Mouse (Mus musculus) embryonic facial prominence, embryonic 14.5 days (tissue): Measurements from ENCODE around the gene Cacna1d. TPM values are rescaled to one million over a fixed set of nuclear protein-coding genes. Genes with fewer than 3 reads are reported as not detected.

Source experiments
- ATAC-seq: fragments of 200-750 bp; cut with Nextera tagmentation; 2 replicates; pipeline ENCODE4 v1.8.0; 2017; ENCODE audit warnings: low read depth, moderate number of reproducible peaks, moderate TSS enrichment
- DNase-seq: peaks from one replicate; pipeline ENCODE4 v3.0.0-alpha.2; 2015; ENCODE audit warnings: low spot score
- H3K27ac ChIP-seq: fragments of 300-500 bp; sonication (generic); replicated peaks from 2 replicates; pipeline ENCODE4 v1.5.1; 2014; ENCODE audit warnings: low read depth, mild to moderate bottlenecking, low read length, moderate library complexity
- H3K27me3 ChIP-seq: fragments of 300-500 bp; sonication (generic); replicated peaks from 2 replicates; pipeline ENCODE4 v1.6.1; 2014; ENCODE audit warnings: low read length; ENCODE audit not compliant: control insufficient read depth, insufficient read depth
- H3K36me3 ChIP-seq: fragments of 300-500 bp; sonication (generic); 2 replicates; pipeline ENCODE4 v1.6.1; 2014; ENCODE audit warnings: low read length, mixed read lengths; ENCODE audit not compliant: control insufficient read depth, insufficient read depth
- H3K4me1 ChIP-seq: fragments of 300-500 bp; sonication (generic); 2 replicates; pipeline ENCODE4 v1.6.1; 2014; ENCODE audit warnings: antibody characterized with exemption, low read length; ENCODE audit not compliant: control insufficient read depth, insufficient read depth
- H3K4me2 ChIP-seq: fragments of 300-500 bp; sonication (generic); 2 replicates; pipeline ENCODE4 v1.6.1; 2014; ENCODE audit warnings: low read depth, mild to moderate bottlenecking, low read length, moderate library complexity, mixed read lengths
- H3K4me3 ChIP-seq: fragments of 300-500 bp; sonication (generic); 2 replicates; pipeline ENCODE4 v1.5.1; 2014; ENCODE audit warnings: low read depth, mild to moderate bottlenecking, low read length
- H3K9ac ChIP-seq: fragments of 300-500 bp; sonication (generic); 2 replicates; pipeline ENCODE4 v1.6.1; 2014; ENCODE audit warnings: low read depth, mild to moderate bottlenecking, low read length, moderate library complexity, mixed read lengths
- H3K9me3 ChIP-seq: fragments of 300-500 bp; sonication (generic); 2 replicates; pipeline ENCODE4 v1.6.1; 2016; ENCODE audit warnings: low read length; ENCODE audit not compliant: control insufficient read depth
- WGBS: fragments of 180-500 bp; shearing (Covaris S2); extraction: QIAGEN DNeasy Blood & Tissue Kit; methylation state at CpG from one replicate; pipeline ENCODE4 v1.1.7; 2014; 5-methylcytosine and 5-hydroxymethylcytosine counted together
- polyA plus RNA-seq: library from polyadenylated mRNA; unstranded; fragments of >200 nt; fragmentation: Nextera tagmentation; extraction: Ambion mirVana; gene quantifications from 2 replicates; pipeline ENCODE4 v1.2.1, GENCODE M21; 2014

Gene Cacna1d
- polyA plus RNA-seq, 1 experiment from 2014 or later: 3.5 TPM

DNA sequence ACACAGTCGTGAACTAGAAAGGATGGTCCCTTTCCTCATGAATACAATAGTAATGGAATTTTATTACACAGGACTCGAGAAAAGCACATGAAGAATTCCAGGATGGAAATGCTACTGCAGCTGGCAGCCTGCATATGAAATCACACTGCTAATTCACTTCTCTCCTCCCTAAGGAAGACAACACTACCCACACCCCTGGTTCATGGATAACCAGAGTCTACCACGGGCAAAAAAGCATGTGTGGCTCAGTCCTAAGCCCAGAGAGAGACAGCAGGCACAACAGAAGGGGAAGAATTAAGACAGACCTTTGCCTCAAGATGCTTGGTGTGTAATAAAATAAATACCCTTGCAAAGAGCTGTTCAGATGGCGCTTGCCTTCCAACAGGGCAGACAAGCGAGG lies 218.7 kb downstream of the Cacna1d start:
- H3K9ac ChIP-seq: no peak overlapping the region

GRCm38 (mm10) chr14:30271856-30272255 lies 219.4 kb downstream of the Cacna1d start:
- Histone ChIP-seq H3K27me3 (no peaks in the 10 kb centered on the region), H3K4me2 (no peak overlapping the region), H3K9me3 (no peaks in the 10 kb centered on the region), H3K36me3 (no peaks in the 10 kb centered on the region), H3K27ac (no peak overlapping the region), H3K4me1 (no peaks in the 10 kb centered on the region), H3K9ac (no peak overlapping the region), H3K4me3 (no peak overlapping the region)
- ATAC-seq (no peak), DNase-seq (no peak)
- WGBS: 71% methylated on average over 8 of the region's 8 CpGs

More for the DNA sequence above, 218.7 kb downstream of the Cacna1d start:
- ATAC-seq: no peak
- Histone ChIP-seq H3K36me3 (no peaks in the 10 kb centered on the region), H3K4me2 (no peak overlapping the region), H3K27ac (no peak overlapping the region), H3K27me3 (no peaks in the 10 kb centered on the region), H3K9me3 (no peaks in the 10 kb centered on the region), H3K4me1 (no peaks in the 10 kb centered on the region), H3K4me3 (no peak overlapping the region)
- 77% methylated on average over 5 of the region's 5 CpGs for WGBS
- no peak for DNase-seq

DNA sequence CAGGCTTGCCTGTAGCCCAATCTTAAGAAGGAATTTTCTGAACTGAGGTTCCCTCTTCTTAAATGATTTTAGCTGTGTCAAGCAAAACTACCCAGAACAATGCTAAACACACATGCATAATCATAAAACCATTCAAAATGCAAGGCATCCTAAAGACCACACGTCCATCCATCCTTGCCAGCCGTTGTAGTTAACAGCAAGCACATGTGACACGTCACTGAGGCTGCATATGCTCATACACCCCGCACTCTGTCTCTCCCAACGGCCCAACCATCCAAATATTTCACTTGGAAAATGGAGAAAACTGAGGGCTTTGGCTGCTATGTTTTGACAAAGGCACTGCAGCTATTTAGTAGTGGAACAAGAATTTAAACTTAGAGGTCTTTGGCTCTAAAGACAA lies 220.9 kb downstream of the Cacna1d start:
- 72% methylated on average over 5 of the region's 5 CpGs for WGBS
- H3K36me3 ChIP-seq: no peaks in the 10 kb centered on the region
- no peak overlapping the region for H3K27ac ChIP-seq
- H3K4me1 ChIP-seq: no peaks in the 10 kb centered on the region
- no peak overlapping the region for H3K4me2 ChIP-seq
- H3K27me3 ChIP-seq: no peaks in the 10 kb centered on the region
- DNase-seq: peak; percentile 43
- no peak overlapping the region for H3K9ac ChIP-seq
- ATAC-seq: no peak
- no peaks in the 10 kb centered on the region for H3K9me3 ChIP-seq
- no peak overlapping the region for H3K4me3 ChIP-seq

DNA sequence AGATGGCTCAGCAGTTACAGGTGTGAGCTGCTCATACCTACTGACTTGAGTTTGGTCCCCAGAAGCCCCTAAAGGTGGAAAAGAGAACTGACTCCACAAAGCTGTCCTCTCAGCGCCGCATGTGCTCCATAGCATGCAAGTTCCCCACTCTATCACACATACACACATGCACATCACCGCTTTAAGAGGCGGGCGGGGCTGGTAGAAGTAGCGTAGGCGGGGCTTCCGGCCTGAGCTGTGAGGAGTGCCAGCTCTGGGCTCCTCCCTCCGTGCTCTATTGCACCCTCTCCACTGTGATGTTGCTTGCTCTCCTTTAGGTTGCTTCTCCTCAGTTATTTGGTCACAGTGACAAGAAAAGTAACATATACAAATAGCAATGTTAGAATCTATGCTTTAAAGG lies 225.5 kb downstream of the Cacna1d start:
- no peak overlapping the region for H3K9ac ChIP-seq
- 74% methylated on average over 9 of the region's 9 CpGs for WGBS
- H3K27me3 ChIP-seq: no peaks in the 10 kb centered on the region
- H3K4me2 ChIP-seq: no peak overlapping the region
- no peak for DNase-seq
- H3K36me3 ChIP-seq: no peaks in the 10 kb centered on the region
- no peaks in the 10 kb centered on the region for H3K9me3 ChIP-seq
- no peak for ATAC-seq
- no peak overlapping the region for H3K27ac ChIP-seq
- no peaks in the 10 kb centered on the region for H3K4me1 ChIP-seq
- H3K4me3 ChIP-seq: no peak overlapping the region

DNA sequence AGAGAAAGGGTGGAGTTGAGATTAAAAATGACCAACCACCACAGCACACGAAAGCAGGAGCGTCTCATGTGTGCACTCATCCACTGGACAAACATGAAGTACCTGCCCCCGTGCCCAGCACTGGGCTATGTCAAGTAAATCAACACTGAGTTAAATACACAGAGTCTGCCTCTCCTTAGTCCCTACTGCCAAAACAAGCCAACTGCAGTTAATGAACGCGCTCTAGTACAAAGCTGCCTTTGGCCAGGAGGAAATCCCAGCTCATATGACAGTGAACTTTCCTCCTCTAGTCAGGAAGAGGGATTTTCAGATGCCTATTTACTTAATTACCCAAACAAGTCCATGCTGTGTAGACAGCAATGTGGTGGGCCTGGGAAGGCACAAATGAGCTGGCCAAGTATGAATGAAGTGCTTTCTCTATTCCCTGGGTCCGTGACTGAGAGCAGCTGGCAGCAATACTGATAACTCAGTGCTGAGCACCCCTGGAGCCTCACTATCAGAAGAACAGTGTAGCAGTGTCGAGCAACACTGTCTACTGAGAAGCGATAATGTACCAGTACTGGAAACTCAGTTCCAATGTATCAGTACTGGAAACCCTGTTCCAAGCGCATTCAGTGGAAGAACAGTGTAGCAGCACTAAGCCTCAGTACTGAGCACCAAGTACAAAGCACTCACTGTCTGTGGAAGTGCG lies 229.5 kb downstream of the Cacna1d start:
- peak; percentile 62 for DNase-seq
- Histone ChIP-seq H3K9me3 (no peaks in the 10 kb centered on the region), H3K4me3 (no peak overlapping the region), H3K4me1 (no peaks in the 10 kb centered on the region; the same call in 1 of the 2 replicates), H3K27me3 (no peaks in the 10 kb centered on the region), H3K27ac (no peak overlapping the region), H3K36me3 (no peaks in the 10 kb centered on the region), H3K4me2 (no peak overlapping the region), H3K9ac (no peak overlapping the region)
- ATAC-seq: 0 out of 2 replicates have a peak, but pooled peaks have one; percentile 22
- WGBS: 61% methylated on average over 10 of the region's 10 CpGs

- WGBS: 44% methylated on average over 4 of the region's 4 CpGs
- no peak for ATAC-seq
Measured at GRCm38 (mm10) chr14:30257626-30258025, 233.6 kb downstream of the Cacna1d start.

DNA sequence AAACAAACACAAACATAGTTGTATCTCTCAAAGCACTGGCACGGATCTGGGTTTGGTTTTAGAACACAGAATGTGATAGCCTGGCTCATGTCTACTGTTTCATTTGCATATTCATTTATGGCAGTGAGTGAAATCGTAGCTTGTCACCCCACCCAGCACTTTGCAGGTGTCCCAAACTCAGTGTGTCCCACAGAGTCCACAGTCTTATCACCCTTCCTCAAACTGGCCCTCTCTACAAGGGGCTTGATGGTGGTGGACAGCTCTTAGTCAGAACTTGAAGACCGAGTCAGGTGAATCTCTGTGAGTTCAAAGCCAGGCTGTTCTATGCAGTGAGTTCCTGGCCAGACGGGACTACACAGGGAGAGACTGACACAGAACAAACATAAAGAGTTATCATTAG lies 234.8 kb downstream of the Cacna1d start:
- no peaks in the 10 kb centered on the region for H3K9me3 ChIP-seq
- H3K27me3 ChIP-seq: no peaks in the 10 kb centered on the region
- H3K9ac ChIP-seq: no peak overlapping the region
- no peaks in the 10 kb centered on the region for H3K36me3 ChIP-seq
- WGBS: 71% methylated on average over 4 of the region's 4 CpGs
- H3K27ac ChIP-seq: no peak overlapping the region
- no peak overlapping the region for H3K4me2 ChIP-seq
- no peak for ATAC-seq
- peaks cover 16% of the 10 kb centered on the region for H3K4me1 ChIP-seq
- no peak overlapping the region for H3K4me3 ChIP-seq
- no peak for DNase-seq

More at GRCm38 (mm10) chr14:30257626-30258025, 233.6 kb downstream of the Cacna1d start:
- H3K4me3 ChIP-seq: no peak overlapping the region
- no peak overlapping the region for H3K9ac ChIP-seq
- DNase-seq: no peak
- H3K27ac ChIP-seq: no peak overlapping the region
- H3K27me3 ChIP-seq: no peaks in the 10 kb centered on the region
- no peaks in the 10 kb centered on the region for H3K36me3 ChIP-seq
- H3K9me3 ChIP-seq: no peaks in the 10 kb centered on the region
- no peak overlapping the region for H3K4me2 ChIP-seq
- H3K4me1 ChIP-seq: peaks cover 16% of the 10 kb centered on the region

GRCm38 (mm10) chr14:30255701-30256400 lies 235.4 kb downstream of the Cacna1d start:
- Histone ChIP-seq H3K36me3 (no peaks in the 10 kb centered on the region), H3K27ac (peak overlapping the region; percentile 13; the same call in 1 of the 2 replicates), H3K4me2 (peak overlapping the region; percentile 19), H3K4me1 (peaks cover 16% of the 10 kb centered on the region), H3K27me3 (no peaks in the 10 kb centered on the region), H3K9me3 (no peaks in the 10 kb centered on the region), H3K4me3 (no peak overlapping the region), H3K9ac (0 out of 2 replicates have a peak overlapping the region, but pooled peaks have one; percentile 30)
- 44% methylated on average over 12 of the region's 12 CpGs for WGBS
- DNase-seq (peak; percentile 70), ATAC-seq (peak; percentile 60; the same call in 1 of the 2 replicates)
